Mouse (Mus musculus): ENCODE measurements around the gene Vangl2.

DNA sequence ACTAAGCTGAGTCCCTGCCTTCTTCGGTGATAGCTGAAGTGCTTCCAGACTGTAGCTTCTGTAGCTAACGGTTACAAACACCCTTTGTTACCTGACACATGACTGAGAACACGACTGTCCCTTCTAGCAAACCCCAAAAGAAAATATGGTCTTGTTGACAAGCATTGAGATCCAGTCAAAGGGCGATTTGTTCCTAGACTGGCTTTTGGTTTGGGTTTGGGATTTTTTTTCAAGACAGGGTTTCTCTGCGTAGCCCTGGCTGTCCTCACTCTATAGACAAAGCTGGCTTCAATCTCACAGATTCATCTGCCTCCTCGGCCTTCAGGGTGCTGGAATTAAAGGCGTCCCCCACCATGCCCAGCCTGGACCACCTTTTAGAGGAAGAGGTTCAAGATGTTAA, 31.5 kb downstream of the Vangl2 start:
- TF ChIP-seq CTCF (IDR thresholded peaks at IDR 0.05) (no peak), EP300 (IDR thresholded peaks at IDR 0.05; ENCODE audit: insufficient read depth, low read depth, low read length) (no peak), POLR2A (IDR thresholded peaks at IDR 0.05; ENCODE audit: insufficient read depth, low read depth, low read length) (no peak)
